Mouse (Mus musculus): ENCODE measurements around the gene Pank4. TPM values are rescaled to one million over a fixed set of nuclear protein-coding genes. Genes with fewer than 3 reads are reported as not detected.

The Pank4 gene
- polyA plus RNA-seq, 1 experiment from 2014 or later = 48.0 TPM

- 79% methylated on average over 3 of the region's 3 CpGs for WGBS
- Histone ChIP-seq H3K9me3 (no peaks in the 10 kb centered on the region), H3K27ac (no peak overlapping the region), H3K9ac (no peak overlapping the region), H3K4me2 (no peak overlapping the region), H3K4me3 (no peak overlapping the region), H3K27me3 (no peaks in the 10 kb centered on the region), H3K4me1 (no peaks in the 10 kb centered on the region), H3K36me3 (no peaks in the 10 kb centered on the region)
- ATAC-seq (ENCODE audit: borderline replicate concordance, extremely low read depth, low FRiP score, low TSS enrichment) = no peak
Observed at GRCm38 (mm10) chr4:155007641-155008040, 43.7 kb downstream of the Pank4 start.

DNA sequence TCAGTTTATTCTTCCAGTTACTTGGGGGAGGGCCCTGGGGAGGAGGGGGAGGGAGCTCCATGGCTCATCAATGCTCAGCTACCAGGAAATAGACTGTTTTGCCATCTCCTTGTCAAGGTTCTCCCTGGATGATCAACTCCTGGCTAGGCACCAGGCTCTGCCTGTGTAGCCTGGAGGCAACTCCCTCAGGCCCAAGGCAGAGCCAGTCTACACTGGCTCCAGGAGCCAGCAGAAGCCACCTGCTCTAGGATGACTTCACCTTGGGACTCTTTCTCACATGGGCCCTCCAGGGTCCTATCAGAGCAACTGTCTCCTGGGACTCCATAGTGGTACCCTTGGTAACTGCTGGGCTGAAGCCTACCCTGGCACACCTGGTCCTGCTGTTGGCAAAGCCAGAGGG is 44.2 kb downstream of the Pank4 start:
- Histone ChIP-seq H3K36me3 (no peaks in the 10 kb centered on the region), H3K4me3 (no peak overlapping the region), H3K9ac (no peak overlapping the region), H3K27me3 (no peaks in the 10 kb centered on the region), H3K9me3 (no peaks in the 10 kb centered on the region), H3K27ac (no peak overlapping the region), H3K4me1 (no peaks in the 10 kb centered on the region), H3K4me2 (no peak overlapping the region)
- ATAC-seq (ENCODE audit: borderline replicate concordance, extremely low read depth, low FRiP score, low TSS enrichment) = no peak

DNA sequence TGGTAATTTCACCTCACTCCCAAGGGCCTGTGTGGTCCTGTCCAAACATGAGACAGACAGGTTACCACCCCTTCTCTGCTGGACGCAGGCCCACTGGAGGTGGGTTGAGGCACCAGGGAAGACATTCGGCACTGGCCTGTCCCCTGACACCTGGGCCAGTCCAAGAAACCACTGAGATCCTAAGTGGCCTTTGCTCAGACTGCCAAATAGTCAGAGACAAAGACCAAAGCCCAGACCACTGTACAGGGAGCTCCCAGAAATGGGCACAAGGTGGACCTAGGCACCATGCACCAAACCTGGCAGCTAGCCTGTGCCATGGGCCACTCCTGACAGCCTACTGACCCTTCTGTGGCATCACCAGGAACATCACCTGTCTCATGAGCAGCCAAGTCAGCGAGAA is 45.3 kb downstream of the Pank4 start:
- Histone ChIP-seq H3K36me3 (no peaks in the 10 kb centered on the region), H3K27me3 (no peaks in the 10 kb centered on the region), H3K9ac (no peak overlapping the region), H3K4me1 (no peaks in the 10 kb centered on the region), H3K27ac (no peak overlapping the region), H3K4me3 (no peak overlapping the region), H3K4me2 (no peak overlapping the region), H3K9me3 (no peaks in the 10 kb centered on the region)
- 76% methylated on average over 3 of the region's 3 CpGs for WGBS
- ATAC-seq (ENCODE audit: borderline replicate concordance, extremely low read depth, low FRiP score, low TSS enrichment) = no peak

GRCm38 (mm10) chr4:155010870-155011269 is 46.9 kb downstream of the Pank4 start:
- Histone ChIP-seq H3K36me3 (no peaks in the 10 kb centered on the region), H3K9ac (no peak overlapping the region), H3K4me3 (no peak overlapping the region), H3K4me2 (no peak overlapping the region), H3K4me1 (no peaks in the 10 kb centered on the region), H3K27me3 (no peaks in the 10 kb centered on the region), H3K27ac (no peak overlapping the region), H3K9me3 (no peaks in the 10 kb centered on the region)
- ATAC-seq (ENCODE audit: borderline replicate concordance, extremely low read depth, low FRiP score, low TSS enrichment) = no peak
- WGBS = 89% methylated on average over 5 of the region's 5 CpGs

DNA sequence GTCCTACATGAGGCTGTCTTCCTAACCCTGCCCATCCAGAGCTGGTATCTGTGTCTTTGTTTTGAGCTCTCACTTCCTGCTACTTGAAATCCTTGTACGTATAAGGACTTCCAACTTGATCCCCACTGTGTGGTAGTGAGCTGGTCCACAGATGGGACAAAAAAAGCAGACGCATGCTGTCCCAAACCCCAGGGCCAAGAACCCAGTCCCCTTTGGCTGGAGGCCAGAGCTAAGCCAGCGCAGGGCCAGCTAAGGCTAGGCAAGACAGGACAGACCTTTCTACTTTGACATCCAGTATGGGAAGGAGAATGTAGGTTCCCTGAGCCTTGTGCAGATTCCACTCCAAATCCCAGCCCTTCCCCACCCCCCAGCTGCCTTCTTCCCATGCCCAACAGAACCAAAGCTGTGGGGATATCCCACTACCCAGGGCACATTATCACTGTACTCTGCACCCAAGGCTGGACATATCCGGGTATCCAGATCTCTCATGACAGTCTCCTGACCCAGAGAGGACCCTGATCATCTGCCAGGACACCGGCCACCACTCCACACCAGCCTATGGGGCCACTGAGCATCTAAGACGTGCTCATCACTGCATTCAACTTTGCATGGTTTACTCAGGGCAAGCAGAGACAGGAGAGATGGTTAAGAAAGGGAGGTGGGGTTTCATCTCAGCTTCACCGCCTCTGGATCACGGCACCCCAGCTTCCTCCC is 47.5 kb downstream of the Pank4 start:
- Histone ChIP-seq H3K9ac (no peak overlapping the region), H3K27me3 (no peaks in the 10 kb centered on the region), H3K9me3 (no peaks in the 10 kb centered on the region), H3K4me3 (no peak overlapping the region), H3K27ac (no peak overlapping the region), H3K4me2 (no peak overlapping the region), H3K4me1 (no peaks in the 10 kb centered on the region), H3K36me3 (no peaks in the 10 kb centered on the region)
- no peak for ATAC-seq (ENCODE audit: borderline replicate concordance, extremely low read depth, low FRiP score, low TSS enrichment)
- 67% methylated on average over 8 of the region's 8 CpGs for WGBS

DNA sequence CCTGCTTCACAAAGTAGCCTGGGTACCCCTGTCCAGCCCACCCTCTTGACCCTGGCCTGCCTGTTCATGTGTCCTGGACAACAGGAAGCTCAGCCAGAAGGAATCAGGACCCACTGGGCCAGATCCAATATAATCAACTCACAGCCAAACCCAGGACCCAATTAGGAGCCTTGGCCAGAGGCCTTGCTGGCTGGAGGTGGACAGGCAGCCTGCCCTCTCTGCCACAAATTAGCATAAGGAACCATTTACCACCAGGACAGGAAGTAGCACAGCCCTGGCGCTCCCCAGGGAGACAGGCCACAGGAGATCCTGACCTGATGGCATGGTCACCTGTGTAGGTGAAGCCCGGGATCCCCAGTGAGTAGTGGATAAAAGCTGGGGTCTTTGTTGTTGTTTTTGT is 48.2 kb downstream of the Pank4 start:
- H3K4me2 ChIP-seq = no peak overlapping the region
- H3K4me1 ChIP-seq = no peaks in the 10 kb centered on the region
- H3K4me3 ChIP-seq = no peak overlapping the region
- H3K9me3 ChIP-seq = no peaks in the 10 kb centered on the region
- WGBS = 65% methylated on average over 2 of the region's 2 CpGs
- H3K27me3 ChIP-seq = no peaks in the 10 kb centered on the region
- H3K27ac ChIP-seq = no peak overlapping the region
- no peak for ATAC-seq (ENCODE audit: borderline replicate concordance, extremely low read depth, low FRiP score, low TSS enrichment)
- no peaks in the 10 kb centered on the region for H3K36me3 ChIP-seq
- no peak overlapping the region for H3K9ac ChIP-seq

GRCm38 (mm10) chr4:155012788-155013187 is 48.9 kb downstream of the Pank4 start:
- peak; percentile 44 for ATAC-seq (ENCODE audit: borderline replicate concordance, extremely low read depth, low FRiP score, low TSS enrichment)
- H3K4me2 ChIP-seq = no peak overlapping the region
- H3K9me3 ChIP-seq = no peaks in the 10 kb centered on the region
- no peaks in the 10 kb centered on the region for H3K27me3 ChIP-seq
- no peaks in the 10 kb centered on the region for H3K36me3 ChIP-seq
- 4% methylated on average over 4 of the region's 4 CpGs for WGBS
- no peak overlapping the region for H3K4me3 ChIP-seq
- no peaks in the 10 kb centered on the region for H3K4me1 ChIP-seq
- H3K27ac ChIP-seq = no peak overlapping the region
- no peak overlapping the region for H3K9ac ChIP-seq

DNA sequence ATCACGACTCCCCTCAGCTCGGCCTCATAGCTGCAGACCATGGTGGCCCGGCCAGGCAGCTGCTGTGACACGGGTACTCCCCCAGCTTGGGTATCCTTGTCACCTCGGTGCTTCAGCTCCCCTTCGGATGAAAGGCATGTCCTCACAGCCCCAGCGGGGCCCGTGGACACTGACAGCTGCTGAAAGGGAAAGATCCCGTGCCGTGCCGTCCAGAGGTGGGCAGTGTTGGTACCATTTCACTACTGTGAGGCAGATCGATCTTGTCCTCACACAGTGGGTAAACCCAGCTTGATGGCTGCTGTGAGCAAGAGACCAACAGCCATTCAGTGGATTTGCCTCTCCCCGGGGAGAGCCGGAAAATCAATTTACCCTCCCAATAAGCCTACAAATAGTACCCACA is 50.3 kb downstream of the Pank4 start:
- Histone ChIP-seq H3K4me3 (no peak overlapping the region), H3K9ac (no peak overlapping the region), H3K4me2 (no peak overlapping the region), H3K4me1 (peaks cover 9% of the 10 kb centered on the region), H3K9me3 (no peaks in the 10 kb centered on the region), H3K36me3 (no peaks in the 10 kb centered on the region), H3K27me3 (no peaks in the 10 kb centered on the region), H3K27ac (no peak overlapping the region)
- 54% methylated on average over 14 of the region's 14 CpGs for WGBS
- no peak for ATAC-seq (ENCODE audit: borderline replicate concordance, extremely low read depth, low FRiP score, low TSS enrichment)

- Histone ChIP-seq H3K9me3 (no peaks in the 10 kb centered on the region), H3K27ac (no peak overlapping the region), H3K36me3 (no peaks in the 10 kb centered on the region), H3K9ac (no peak overlapping the region), H3K4me2 (no peak overlapping the region), H3K4me3 (no peak overlapping the region), H3K27me3 (no peaks in the 10 kb centered on the region), H3K4me1 (peaks cover 13% of the 10 kb centered on the region)
- no peak for ATAC-seq (ENCODE audit: borderline replicate concordance, extremely low read depth, low FRiP score, low TSS enrichment)
- WGBS = 63% methylated on average over 12 of the region's 12 CpGs
Observed at GRCm38 (mm10) chr4:155014791-155015190, 50.9 kb downstream of the Pank4 start.

DNA sequence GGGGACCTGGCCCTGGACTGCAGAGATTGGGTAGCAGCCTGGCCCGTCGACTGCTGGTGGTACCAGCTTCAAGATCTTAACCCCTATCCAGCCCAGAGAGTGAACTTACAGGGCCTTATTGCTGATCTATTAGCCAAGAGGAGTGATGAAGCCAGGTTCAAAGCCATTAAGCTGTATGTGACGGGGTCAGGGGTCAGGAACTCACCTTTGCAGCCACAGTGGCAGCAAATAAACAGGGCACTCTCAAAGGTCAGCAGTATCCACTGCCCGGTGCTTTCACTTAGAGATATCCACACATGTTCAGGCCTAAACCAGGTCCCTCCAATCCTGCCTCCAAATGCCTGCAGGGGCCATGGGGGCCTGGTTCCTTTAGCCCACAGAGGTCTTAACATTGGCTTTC is 51.6 kb downstream of the Pank4 start:
- no peaks in the 10 kb centered on the region for H3K36me3 ChIP-seq
- ATAC-seq (ENCODE audit: borderline replicate concordance, extremely low read depth, low FRiP score, low TSS enrichment) = no peak
- H3K9me3 ChIP-seq = no peaks in the 10 kb centered on the region
- H3K27me3 ChIP-seq = no peaks in the 10 kb centered on the region
- H3K27ac ChIP-seq = no peak overlapping the region
- WGBS = 46% methylated on average over 4 of the region's 4 CpGs
- H3K9ac ChIP-seq = no peak overlapping the region
- H3K4me2 ChIP-seq = no peak overlapping the region
- peaks cover 21% of the 10 kb centered on the region for H3K4me1 ChIP-seq
- no peak overlapping the region for H3K4me3 ChIP-seq

DNA sequence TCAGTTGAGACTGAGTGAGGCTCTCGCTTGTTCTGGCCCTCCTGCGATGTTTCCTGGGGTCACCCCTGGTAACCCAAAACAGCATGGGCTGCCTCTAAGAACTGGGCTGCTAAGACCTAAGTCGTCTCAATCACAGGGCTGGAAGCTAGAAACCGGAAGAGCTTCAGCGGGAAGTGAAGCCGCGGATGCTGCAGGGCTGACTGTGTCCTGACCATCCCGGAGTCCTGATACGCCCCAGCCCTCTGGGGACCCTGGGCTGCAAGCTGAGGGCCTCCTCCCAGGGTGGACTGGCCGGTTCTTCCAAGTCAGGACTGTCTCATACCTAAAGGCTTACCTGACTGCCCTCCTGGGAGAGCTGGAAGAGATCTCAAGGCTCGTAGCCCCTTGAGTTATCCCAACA is 52.9 kb downstream of the Pank4 start:
- Histone ChIP-seq H3K36me3 (no peaks in the 10 kb centered on the region), H3K9me3 (no peaks in the 10 kb centered on the region), H3K9ac (no peak overlapping the region), H3K4me2 (no peak overlapping the region), H3K27me3 (no peaks in the 10 kb centered on the region), H3K4me1 (peaks cover 25% of the 10 kb centered on the region), H3K4me3 (no peak overlapping the region), H3K27ac (no peak overlapping the region)
- WGBS = 63% methylated on average over 11 of the region's 11 CpGs
- ATAC-seq (ENCODE audit: borderline replicate concordance, extremely low read depth, low FRiP score, low TSS enrichment) = no peak

- Histone ChIP-seq H3K4me3 (no peak overlapping the region), H3K27ac (no peak overlapping the region), H3K9me3 (no peaks in the 10 kb centered on the region), H3K9ac (no peak overlapping the region), H3K36me3 (no peaks in the 10 kb centered on the region), H3K4me1 (peaks cover 25% of the 10 kb centered on the region), H3K27me3 (no peaks in the 10 kb centered on the region), H3K4me2 (no peak overlapping the region)
- ATAC-seq (ENCODE audit: borderline replicate concordance, extremely low read depth, low FRiP score, low TSS enrichment) = no peak
- 68% methylated on average over 11 of the region's 11 CpGs for WGBS
Observed at GRCm38 (mm10) chr4:155017253-155017878, 53.4 kb downstream of the Pank4 start.

All from lung, embryonic 15.5 days (tissue).